Mouse (Mus musculus) cerebellum, postnatal 4 days (tissue): ENCODE results near the gene Prkch.

Experiments used
- DNase-seq, 2 experiments: peaks; one replicate each; pipeline ENCODE4 v3.0.0; 2022; ENCODE audit warnings: low spot score in 2 of 2, mixed read lengths in 1 of 2

The Prkch gene

DNA sequence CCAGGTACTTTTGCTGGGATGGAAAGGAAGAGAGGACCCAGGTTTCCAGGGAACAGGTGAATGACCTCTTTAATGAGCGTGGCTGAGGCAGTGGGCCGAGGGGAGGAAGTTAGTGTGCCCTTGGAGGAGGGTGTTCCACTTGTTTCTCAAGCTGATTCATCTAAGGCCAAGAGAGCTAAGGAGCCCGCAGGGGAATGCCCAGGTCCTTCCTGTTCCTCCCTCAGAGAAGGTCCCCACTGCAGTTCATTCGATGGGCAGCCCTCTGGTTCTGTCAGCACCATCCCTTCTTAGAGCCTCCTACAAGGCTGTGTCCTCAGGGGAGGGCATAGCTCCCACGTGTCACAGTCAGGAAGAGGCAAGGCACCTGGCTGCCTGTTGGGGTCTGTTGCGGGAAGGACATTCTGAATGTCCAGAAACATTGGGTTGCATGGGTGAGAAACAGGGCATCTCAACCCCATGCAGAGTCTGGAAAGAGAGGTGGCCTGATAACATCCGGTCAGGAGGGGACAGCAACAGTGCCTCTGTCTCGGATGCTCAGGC is 26.3 kb downstream of the Prkch start:
- DNase-seq, result no peak

DNA sequence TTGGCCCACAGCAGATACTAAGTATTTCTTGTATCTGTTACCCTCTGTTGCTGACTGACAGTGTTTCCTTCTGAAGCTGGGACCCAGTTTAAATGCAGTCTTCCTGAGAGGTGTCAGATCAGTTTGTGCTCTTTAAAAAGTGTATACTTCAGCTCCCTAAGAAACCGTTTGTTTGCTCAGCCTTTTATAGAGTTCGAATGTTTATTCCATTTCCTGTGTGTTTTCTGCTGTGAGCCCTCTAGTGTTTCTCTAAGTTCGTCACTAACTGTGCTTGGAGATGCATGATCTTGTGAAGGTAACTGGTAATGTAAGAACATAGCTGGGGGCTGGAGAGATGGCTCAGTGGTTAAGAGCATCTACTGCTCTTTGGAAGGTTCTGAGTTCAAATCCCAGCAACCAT is 27.1 kb downstream of the Prkch start:
- no peak for DNase-seq

DNA sequence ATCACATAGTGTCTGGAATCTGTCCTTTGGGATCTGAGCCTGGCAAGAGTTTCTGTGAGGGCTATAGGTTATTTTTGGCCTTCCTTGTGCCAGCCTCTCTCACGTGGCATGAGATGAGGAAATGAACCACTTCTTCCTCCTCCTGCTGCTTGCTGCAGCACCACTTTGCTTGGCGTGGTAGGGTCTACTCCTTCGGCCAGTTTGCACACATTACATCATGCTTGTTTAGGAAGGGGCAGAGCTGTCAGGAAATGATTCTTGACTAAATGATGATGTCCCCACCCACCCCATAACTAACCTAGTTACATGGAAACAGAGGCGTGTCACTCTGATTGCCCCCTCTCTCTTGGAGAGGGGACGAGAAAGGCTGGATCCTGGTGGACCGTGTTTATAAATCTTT is 28.6 kb downstream of the Prkch start:
- DNase-seq, result no peak

DNA sequence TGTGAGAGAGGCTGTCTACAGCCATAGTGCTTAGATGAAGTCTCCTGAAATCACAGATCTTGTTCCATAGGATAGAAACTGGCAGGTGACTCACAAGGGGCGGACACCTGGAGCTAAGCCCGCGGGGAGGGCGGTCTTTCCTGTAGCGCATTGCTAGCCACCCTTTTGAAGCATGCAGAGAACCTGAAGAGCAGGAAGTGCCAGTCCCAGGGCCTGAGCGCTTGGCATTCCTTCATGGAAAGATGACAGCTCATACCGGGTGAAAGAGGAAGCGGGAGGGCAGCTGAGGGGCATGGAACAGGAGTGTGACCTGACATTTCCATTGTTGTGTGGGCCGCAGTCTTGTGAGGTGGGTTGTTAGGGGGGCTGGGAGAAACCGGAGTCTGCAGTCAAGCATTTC is 33.1 kb downstream of the Prkch start:
- DNase-seq, result no peak

DNA sequence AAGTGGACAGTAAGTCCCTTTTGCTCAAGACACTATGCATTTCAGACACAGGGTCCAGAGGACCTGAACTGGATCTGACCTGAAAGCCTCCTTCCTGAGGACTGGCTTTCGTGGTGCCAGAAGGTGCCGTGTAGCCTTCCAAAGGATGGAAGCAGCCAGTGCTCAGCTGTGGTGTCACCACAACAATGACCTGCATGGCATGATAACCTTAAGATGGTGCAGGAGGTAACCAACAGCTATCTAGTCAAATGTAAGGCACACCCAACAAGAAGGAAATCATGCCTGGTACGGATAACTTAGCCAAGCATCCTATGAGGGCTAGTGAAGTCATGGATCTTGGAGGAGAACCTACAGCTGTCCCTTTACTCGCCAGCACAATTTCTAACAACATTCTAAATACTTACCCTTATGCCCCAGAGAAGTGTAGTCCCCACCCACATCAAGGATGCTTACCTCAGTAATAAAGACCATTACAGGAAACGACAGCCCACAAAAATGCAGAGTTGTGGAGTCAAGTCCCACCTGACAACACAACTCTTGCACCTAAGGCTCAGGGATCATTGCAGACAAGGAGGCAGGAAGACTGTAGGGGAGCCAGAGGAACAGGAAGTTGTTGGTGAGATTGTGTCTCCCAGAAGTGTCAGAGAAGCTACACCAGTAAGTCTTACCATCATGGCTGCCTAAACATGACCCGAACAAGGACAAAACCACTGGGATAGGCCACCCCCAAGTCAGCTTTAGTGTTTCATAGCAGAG is 40.9 kb downstream of the Prkch start:
- DNase-seq, result no peak

DNA sequence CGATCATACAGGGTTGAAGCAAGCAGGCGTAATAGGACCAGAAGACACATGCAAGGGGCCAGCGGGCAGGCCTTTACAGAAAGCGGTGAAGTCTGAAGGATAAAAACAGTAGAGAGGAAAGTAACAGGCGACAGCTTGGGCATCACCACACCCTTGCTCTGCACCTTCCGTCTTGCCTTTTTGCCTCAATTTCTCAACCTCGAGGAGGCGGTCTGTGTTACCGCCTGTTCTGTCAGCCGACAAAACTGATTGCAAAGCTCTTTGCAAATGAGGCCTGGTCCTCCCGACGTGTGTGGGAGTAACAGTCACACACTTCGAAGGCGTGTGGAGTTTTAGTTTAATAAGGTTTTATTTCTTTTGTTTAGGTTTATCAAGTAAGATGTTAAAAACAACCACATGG is 43.3 kb downstream of the Prkch start:
- DNase-seq, result no peak

DNA sequence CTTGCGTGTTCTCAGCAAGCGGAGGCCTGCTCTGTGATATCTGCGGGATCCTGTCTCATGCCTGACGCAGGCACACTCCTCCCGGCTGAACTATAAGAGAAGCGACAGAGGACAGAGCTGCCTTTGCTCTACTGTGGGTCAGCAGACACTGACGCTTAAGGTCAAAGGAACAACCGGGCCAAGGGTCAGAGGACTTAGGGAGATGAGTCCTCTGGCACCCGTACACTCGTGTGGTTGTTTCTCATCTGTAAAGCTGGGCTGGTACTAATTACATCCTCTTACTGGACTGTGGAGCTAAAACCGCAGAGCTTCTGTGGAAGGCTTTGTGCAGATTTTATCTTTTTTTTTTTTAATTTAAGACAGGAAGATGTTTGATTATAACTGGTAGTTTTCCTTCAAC is 46.0 kb downstream of the Prkch start:
- no peak for DNase-seq

DNA sequence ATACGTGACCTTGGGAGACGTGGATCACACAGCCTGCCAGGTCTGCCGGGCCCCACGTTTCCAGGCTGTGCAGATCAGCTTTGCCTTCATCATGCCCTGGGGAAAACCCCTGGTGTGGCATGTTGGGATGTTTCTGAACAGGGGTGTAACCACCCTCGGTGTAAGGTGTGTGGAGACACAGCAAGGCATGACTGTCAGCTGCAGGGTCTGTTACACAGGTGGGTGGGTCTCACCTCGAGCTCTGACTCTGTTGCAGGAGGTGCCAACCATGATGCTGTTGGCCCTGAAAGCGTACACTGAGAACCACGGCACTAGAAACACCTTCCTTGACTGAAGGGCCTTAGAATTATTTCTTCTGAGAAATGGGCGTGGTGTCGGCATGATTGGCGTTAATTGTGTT is 46.6 kb downstream of the Prkch start:
- DNase-seq, result no peak

DNA sequence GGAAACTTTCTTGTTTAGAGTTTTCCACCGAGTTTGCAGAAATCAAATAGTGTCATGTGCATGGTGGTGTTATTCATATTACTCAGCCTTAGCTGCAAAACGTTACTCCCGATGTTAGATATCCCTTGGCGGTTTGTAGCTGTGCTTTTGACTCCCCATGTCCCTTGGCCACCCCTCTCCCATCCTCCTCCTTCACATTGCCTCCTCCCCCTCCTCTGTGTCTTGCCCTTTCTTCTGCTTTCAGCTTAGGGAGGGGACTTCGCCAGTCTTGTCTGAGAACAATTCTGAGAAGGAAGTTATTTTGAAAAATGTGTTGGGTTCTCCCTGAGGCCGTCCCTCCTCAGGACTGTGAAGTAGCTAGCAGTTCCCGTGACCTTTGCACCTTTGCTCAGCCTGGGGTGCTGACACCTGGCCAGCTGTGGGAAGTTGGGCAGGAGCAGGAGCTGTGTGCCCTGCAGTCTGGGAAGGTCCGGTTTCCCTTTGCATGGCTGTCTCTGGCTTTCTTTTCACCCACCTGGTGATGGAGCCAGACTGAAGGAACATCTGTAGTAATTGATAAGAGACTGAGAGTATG is 48.2 kb downstream of the Prkch start:
- no peak for DNase-seq

DNA sequence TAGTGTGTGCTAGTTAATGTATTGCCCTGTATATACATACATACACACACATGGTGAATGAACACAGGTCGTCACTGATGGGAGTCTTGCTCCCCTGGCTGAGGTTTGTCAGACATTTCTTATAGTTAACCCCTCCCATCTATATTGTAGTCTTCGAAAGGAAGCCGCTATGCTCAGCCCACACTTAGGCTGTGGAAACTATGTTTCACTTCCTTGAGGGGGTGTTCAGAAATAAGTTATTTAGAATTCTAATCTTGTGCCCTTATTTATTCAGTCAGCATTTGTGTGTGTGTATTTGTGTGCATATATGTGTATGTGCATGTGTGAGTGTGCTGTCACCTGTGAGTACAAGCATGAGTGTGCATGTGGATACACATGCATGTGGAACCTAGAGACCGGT is 49.1 kb downstream of the Prkch start:
- no peak for DNase-seq

DNA sequence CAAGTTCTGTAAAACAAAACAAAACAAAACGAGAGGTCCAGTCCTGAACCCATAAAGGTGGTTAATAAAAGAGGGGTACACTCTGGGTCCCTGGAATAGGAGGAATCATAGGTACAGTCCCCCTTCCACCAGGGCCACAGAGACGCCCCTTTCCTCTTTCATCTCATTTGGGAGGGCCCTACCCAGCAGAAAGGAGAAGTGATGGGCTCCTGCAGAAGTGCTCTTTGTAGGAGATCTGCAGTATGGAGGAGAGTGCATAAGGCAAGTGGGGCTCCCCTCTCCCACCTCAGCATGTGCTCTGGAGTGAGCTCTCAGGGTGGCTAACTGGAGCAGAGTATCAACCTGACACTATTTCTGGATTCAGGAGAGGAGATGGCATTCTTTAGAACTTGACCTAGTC is 55.0 kb downstream of the Prkch start:
- no peak for DNase-seq

DNA sequence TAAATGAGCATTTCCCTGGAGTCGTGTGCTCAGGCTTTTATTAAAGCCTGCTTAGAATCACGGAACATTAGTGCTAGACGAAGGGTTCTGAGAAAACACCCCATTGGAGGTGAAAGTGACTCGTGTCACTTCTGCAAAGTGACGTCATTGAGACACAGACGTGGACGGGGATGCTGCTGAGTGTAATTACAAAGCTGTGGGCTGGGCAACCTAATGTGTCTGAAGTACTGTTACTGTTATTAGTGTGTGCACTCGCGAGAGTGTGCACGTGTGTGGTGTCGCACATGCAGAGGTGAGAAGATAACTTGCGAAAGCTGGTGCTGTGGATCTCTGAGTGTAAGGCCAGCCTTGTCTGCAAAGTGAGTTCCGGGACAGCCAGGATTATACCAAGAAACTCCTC is 56.6 kb downstream of the Prkch start:
- DNase-seq, result no peak

DNA sequence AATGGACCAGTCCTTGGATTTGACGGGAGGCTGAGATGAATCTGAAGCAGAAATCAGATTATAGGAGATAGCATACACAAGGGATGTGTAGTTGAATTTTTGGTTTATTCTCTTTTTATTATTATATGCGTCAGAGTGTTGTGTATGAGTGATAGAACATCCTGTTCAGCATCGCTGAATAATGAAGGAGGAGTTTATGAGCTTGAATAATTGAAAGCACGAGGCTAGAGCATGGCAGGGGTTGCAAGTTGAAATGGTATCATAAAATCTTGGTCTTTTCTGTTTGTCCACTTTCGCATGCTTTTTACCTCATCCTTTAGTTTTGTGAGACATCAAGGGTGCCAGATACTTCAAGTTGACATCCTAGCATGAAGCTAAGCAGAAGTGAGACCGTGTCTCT is 60.6 kb downstream of the Prkch start:
- DNase-seq, result no peak

DNA sequence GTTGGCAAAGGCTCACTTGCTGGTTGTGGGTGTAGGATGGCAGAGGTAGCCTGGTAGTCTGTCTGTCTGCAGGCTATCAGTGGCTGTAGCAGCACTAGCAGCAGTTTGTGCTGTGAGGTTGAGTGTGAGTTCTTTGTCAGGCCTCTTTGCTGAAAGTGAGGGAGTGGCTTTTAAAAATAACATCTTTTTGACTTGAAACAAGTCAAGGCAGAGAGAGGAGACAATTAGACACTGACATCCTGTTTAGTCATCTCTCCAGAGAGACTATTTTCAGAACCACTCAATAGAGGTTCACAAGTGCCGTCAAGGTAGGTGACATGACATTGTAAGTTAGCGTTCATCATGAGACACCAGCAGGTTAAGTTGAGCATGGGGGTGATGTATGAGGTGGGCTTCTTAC is 63.1 kb downstream of the Prkch start:
- no peak for DNase-seq

DNA sequence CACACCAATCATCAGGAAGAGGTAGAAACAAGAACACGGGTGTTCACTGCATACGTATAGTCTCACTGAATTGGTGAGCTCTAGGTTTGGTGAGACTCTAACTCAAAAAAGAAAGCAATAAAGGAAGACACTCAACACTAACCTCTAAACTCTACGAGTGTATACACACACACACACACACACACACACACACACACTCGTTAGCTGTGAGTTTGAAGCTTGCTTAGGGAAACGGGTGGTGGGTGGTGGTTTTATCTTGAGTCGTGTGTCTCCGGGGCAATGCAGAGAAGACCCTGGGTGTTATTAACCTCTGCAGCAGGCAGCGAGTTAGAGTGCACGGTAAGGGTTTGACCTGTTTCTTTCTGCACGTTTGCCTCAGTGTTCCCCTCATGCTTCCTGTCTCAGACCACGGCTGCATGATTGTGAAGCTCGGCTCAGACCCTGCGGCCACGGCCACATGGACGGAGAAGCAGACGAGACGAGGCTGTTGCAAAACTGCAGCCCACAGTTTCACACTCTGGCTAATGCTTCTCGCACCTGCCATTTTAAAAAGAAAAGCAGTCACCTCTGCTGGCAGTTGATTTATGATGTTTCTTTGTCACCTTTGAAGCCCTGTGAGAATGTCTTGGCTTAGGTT is 72.1 kb downstream of the Prkch start:
- DNase-seq, result no peak

DNA sequence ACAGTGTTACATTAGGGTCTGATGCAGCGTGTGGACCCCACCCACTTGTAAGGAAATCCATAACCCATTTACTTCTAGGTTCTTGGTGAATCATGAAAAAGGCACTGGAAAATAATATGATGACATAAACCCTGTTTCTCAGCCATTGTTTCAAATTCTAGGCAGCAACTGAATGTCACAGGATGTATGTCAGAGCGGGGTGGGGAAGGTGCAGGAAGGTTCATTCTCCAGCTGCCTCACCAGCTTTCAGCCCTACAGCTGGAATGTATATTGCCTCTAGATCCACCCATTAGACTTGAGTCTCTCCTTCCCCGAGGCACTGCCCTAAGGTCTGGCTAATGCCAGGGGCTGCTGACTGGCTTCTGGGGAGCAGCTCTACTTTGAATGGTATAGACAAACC is 78.8 kb downstream of the Prkch start:
- DNase-seq, result no peak

DNA sequence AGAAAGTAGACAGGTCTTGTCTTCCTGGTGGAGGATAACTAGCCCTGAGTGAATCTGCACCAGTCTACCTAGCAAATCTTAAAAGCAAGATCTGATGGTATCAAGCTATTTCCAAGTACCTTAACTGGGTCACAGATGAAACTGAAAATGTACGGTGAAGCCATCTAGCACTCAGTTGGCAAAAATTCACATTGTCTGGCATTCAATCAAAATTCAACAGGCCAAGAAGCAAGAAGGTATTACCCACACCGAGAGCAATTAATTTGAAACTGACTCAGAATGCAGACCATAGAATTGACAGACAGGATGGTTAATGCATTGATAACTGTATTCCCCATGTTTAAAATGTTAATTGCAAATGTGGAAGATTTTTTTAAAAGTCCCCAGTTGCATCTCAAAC is 82.1 kb downstream of the Prkch start:
- no peak for DNase-seq

DNA sequence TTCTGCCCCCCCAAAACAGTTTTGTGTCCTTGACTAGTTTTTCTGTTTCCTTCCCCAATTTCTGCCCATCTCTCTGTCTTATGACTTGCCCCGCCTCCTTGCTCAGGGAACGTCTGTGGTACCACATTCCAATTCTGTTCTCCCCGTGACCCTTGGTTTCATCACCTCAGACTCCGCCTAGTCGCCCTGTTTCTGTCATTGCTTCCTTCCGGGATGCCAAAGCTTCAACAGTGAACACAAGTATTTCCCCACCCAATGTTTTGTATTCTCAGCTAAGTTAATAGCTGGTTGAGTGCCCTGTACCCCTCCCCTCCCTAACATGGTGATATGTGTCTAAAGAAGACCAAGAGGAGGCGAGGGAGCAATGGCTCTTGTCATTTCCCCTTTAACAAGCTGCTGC is 83.0 kb downstream of the Prkch start:
- DNase-seq, result no peak

DNA sequence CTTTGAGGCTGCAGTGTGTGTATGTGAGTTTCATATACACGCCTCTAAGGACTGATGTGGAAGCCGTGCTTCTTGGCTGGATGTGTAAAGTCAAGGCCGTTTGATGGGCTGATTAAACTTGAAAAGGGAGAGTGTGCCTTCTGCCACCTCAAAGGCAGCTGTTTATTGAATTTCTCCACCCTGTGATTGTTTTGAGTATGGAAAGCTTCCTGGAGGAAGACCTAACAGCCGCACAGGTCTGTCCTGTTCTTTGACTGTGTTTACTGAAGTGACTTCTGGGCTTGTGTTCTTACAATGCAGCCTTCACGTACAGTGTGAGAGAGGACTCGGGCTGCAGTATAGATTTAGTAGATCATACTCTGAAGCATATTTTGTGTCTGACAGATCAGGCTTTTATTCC is 86.1 kb downstream of the Prkch start:
- no peak for DNase-seq

DNA sequence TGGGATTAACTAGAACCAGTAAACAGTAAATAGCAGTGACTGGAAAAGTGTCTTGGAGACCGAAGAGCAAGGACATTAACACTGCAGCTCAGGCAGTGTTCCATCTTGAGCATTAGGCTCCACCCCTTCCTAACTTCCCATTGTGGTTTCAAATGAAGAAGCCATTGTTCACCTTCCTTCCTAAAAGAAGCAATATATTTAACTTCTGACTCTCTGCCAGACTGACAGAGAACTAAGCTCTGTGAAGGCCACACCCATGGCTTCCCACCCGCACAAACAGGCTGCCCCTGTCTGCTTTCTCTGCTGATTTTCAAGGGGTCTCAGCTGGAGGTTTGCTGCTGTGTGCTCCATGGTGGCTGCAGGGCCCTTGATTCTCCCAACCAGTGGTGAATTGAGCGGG is 86.9 kb downstream of the Prkch start:
- DNase-seq, result no peak

DNA sequence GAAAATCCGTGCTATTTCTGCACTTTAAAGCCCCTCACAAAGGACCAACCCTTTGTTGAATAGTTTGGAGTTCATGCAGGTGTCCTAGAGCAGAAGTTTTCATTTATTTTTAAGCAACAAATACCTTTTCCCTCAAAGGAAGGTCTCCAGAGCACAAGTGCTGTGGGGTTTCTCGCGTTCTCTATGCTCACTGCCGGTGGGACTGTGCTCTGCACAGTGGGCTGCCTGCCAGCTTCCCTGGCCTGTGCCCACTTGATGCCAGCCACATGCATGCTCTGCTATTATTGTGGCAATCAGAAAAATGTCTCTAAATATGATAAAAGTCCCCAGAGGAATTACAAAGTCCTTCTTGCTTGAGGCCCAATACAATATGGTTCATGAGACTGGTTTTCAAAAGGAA is 87.4 kb downstream of the Prkch start:
- peak in 1 of 2 experiments; percentile 25 for DNase-seq

DNA sequence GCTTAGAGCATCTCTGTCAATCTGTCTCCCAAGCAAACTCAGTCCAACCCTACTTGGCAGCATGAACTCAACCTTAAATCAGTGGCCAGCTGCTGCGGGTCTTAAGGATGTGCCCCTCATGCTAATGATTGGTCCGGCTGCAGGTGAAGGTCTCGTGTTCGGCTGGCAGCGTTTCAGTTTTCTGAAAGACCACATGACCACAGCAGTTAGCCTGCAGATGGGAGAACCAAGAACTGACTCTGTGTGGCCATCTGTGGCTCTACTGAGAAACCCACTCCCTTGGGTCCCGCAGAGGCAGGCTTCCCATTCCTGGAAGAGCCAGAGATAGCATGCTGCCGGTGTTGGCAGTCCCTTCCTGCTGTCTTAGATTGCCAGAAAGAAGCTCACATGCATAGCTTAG is 89.2 kb downstream of the Prkch start:
- peak in 1 of 2 experiments; percentile 67 for DNase-seq

DNA sequence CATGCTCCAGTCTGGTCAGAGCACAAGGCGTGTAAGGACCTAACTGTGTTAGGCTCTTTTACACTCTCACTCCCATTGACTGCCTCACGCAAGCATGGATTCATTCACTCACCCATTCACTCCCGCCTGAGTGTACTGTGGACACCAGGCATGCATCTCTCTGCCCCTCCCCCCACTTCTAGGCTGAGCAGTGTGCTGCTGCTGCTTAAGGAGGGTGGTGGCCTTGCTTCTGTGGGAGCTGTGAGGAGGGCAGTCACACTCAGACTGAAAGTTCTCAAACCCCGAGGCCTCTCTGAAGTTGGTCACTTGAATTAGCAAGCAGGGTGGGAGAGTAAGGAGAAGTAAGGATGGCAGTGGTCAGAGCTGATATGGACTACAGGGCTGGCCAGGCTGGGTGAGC is 90.6 kb downstream of the Prkch start:
- no peak for DNase-seq
